Mouse (Mus musculus): ENCODE results near the gene Gm13757. TPM values are rescaled to one million over a fixed set of nuclear protein-coding genes. Genes with fewer than 3 reads are reported as not detected.
"Not testable (repeated sequence)": the region's sequence is repeated elsewhere in the genome, so short reads cannot be mapped to it uniquely, and the experiment has no call there.

The Gm13757 gene
- total RNA-seq (2021), result not detected

DNA sequence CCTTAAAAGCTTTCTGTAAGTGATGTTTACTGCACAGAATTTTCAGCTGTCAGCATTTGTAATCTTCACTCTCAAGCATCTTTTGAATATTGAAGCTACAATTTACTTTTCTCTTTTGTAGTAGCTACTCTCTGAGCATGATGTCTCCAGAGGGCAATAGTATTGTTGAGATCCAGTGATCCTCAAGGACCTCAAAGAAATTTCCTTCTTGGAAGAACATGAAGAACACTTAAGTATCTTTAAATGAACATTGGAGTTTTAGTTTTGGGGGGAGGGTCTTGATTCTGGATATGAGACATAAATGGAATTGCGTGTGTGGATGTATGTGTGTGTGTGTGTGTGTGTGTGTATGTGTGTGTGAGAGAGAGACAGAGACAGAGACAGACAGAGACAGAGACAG, at the start of gene Gm13757:
TSS of gene Gm13757 (minus strand) at position 101 of the 400 bp plus-strand sequence.
- DNase-seq, result no peak

DNA sequence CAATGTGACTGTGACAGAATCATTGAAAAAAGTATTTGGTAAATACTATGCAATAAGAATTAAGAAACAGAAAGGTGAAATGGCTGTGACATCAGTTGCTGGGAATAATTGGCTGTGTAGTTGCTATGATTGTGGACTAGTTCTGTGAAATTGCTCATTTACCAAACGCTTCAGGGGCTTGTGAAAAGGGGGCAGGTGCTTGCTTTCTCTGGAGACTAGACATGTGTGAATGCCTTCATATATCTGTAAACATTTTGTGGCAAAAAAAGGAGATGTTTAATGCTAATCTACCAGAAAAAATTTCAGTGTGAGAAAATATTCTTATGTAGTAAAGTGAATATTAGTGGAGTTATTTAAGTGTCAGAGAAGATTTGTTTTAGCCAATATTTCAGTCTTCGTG, 44.1 kb upstream of the Gm13757 start, which contains the start of gene Olfr1185-ps1:
TSS of gene Olfr1185-ps1 (plus strand) at position 301 of the 400 bp plus-strand sequence.
- no peak for DNase-seq

DNA sequence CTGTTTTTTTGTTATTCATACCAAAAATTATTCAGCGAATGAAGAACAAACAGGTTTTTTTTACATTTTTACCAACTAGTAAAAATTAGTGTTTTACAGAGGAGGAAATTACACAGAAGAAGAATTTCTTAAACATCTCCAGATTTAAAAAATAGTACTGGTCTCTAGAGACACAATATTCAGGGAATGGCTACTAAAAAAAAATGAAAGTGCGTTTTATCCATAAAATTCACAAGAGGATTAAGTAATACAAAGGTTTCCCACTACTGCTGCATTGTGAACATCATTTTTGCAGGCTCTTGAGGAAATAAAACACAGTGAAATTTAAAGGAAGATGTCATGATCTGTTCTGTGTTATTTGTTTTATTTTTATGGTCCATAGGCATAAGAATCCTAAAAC, 34.4 kb upstream of the Gm13757 start, which contains the start of gene Olfr1184:
TSS of gene Olfr1184 (plus strand) at position 301 of the 400 bp plus-strand sequence.
- DNase-seq, result no peak

DNA sequence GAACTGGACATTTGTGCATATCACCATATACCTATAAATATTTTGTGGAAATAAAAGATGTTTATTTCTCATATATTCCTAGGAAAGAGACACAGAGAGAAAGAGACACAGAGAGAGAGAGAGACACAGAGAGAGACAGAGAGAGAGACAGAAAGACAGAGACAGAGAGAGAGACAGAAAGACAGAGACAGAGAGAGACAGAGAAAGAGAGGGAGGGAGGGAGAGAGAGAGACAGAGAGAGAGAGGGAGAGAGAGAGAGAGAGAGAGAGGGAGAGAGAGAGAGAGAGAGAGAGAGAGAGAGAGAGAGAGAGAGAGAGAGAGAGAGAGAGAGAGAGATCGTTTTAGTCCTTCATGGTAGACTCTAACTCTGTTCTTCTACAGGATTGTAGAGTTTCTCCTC, 5.6 kb upstream of the Gm13757 start, which contains the start of gene Olfr1183:
TSS of gene Olfr1183 (plus strand) at position 301 of the 400 bp plus-strand sequence.
- DNase-seq, result not testable (repeated sequence)

DNA sequence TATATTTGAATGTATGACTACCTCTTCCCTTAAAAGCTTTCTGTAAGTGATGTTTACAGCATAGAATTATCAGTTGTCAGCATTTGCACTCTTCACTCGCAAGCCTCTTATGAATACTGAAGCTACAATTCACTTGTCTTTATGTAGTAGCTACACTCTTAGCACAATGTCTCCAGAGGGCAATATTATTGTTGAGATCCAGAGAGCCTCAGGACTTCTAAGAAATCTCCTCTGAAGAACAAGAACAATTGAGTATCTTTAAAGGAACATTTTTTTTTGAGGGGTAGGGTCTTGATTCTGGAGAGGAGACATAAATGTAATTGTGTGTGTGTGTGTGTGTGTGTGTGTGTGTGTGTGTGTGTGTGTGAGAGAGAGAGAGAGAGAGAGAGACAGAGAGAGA, 22.9 kb downstream of the Gm13757 start, which contains the start of gene Olfr1181:
TSS of gene Olfr1181 (minus strand) at position 101 of the 400 bp plus-strand sequence.
- DNase-seq, result no peak

DNA sequence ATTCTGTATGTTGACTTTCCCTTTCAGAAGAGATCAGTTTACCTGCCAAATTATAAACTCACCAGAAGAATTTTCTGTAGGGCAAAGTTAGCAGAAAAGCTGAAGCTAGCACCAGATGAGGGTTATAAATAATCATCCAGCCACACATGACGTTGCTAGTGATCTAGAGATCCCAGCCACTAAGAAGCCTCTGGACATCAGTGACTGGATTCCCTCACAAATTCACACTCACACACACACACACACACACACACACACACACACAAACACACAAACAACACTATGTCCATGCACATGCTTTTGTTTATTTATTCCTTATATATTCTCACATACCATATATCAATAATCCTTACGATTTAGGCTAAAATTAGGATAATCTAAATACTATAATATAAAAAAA, 29.9 kb downstream of the Gm13757 start, which contains the start of gene Olfr1180:
TSS of gene Olfr1180 (minus strand) at position 101 of the 400 bp plus-strand sequence.
- DNase-seq, result no peak

DNA sequence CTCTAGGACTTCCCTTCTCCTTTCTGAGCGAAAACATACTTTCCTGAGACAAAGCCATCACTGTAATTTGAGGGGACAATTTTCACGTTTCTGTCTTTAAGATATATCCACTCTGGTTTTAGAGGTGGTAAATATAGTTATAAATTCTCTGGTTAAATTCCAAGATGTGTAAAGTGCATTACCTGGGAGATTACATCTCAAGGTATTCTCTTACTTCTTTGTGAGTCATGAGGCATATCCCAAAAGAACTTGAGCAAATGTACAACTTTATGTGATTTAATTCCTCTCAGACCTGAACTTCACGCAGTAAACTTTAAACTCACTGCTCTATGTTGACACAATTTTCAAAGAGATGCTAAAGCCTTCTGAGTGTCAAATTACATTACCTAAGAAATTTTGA, 42.6 kb downstream of the Gm13757 start, which contains the start of gene Olfr1179:
TSS of gene Olfr1179 (minus strand) at position 101 of the 400 bp plus-strand sequence.
- no peak for DNase-seq

Other genes starting within 250 kb of the Gm13757 start
- gene Olfr1170, start 220.8 kb downstream of the Gm13757 start, total RNA-seq (2021), result not detected
- gene Olfr1173, start 169.3 kb downstream of the Gm13757 start, total RNA-seq (2021), result not detected
- not detected for gene Olfr1174-ps, start 134.0 kb downstream of the Gm13757 start, total RNA-seq (2021)
- not detected for gene Olfr1175-ps, start 121.9 kb downstream of the Gm13757 start, total RNA-seq (2021)
- not detected for gene Olfr1176, start 112.4 kb downstream of the Gm13757 start, total RNA-seq (2021)
- not detected for gene Olfr1177-ps, start 102.6 kb downstream of the Gm13757 start, total RNA-seq (2021)
- not detected for gene Olfr1178, start 62.1 kb downstream of the Gm13757 start, total RNA-seq (2021)
- gene Olfr1179, start 42.7 kb downstream of the Gm13757 start, total RNA-seq (2021), result not detected
- not detected for gene Olfr1180, start 30.0 kb downstream of the Gm13757 start, total RNA-seq (2021)
- gene Olfr1181, start 23.0 kb downstream of the Gm13757 start, total RNA-seq (2021), result not detected
- not detected for gene Olfr1183, start 5.7 kb upstream of the Gm13757 start, total RNA-seq (2021)
- gene Olfr1184, start 34.5 kb upstream of the Gm13757 start, total RNA-seq (2021), result not detected
- gene Olfr1185-ps1, start 44.2 kb upstream of the Gm13757 start, total RNA-seq (2021), result not detected
- not detected for gene Olfr1186, start 69.4 kb upstream of the Gm13757 start, total RNA-seq (2021)
- not detected for gene Olfr1188, start 107.8 kb upstream of the Gm13757 start, total RNA-seq (2021)
- gene Olfr1189, start 137.3 kb upstream of the Gm13757 start, total RNA-seq (2021), result not detected
- gene Olfr1191-ps1, start 191.4 kb upstream of the Gm13757 start, total RNA-seq (2021), result under 1 TPM; 0.05 to 0.07 TPM
- gene Olfr1192-ps1, start 199.4 kb upstream of the Gm13757 start, total RNA-seq (2021), result not detected
- gene Olfr1193, start 226.5 kb upstream of the Gm13757 start, total RNA-seq (2021), result not detected
- gene Olfr1195, start 240.1 kb upstream of the Gm13757 start, total RNA-seq (2021), result not detected

Measured in heart, postnatal 4 days (tissue).